Mouse (Mus musculus) adipose tissue, adult 10 weeks (tissue): ENCODE results near the gene Cited1. TPM values are rescaled to one million over a fixed set of nuclear protein-coding genes. Genes with fewer than 3 reads are reported as not detected.

Experiments
- polyA plus RNA-seq: library from polyadenylated mRNA; stranded (reverse); fragments of 350-450 nt; fragmentation: Illumina TruSeq; extraction: RNeasy Lipid Tissue Mini Kit (QIAGEN cat#74804); gene quantifications from one replicate; pipeline ENCODE4 v1.2.3, GENCODE M21; 2014; ENCODE audit warnings: low read depth, low replicate concordance

Cited1 gene
- polyA plus RNA-seq = 34.9 TPM

DNA sequence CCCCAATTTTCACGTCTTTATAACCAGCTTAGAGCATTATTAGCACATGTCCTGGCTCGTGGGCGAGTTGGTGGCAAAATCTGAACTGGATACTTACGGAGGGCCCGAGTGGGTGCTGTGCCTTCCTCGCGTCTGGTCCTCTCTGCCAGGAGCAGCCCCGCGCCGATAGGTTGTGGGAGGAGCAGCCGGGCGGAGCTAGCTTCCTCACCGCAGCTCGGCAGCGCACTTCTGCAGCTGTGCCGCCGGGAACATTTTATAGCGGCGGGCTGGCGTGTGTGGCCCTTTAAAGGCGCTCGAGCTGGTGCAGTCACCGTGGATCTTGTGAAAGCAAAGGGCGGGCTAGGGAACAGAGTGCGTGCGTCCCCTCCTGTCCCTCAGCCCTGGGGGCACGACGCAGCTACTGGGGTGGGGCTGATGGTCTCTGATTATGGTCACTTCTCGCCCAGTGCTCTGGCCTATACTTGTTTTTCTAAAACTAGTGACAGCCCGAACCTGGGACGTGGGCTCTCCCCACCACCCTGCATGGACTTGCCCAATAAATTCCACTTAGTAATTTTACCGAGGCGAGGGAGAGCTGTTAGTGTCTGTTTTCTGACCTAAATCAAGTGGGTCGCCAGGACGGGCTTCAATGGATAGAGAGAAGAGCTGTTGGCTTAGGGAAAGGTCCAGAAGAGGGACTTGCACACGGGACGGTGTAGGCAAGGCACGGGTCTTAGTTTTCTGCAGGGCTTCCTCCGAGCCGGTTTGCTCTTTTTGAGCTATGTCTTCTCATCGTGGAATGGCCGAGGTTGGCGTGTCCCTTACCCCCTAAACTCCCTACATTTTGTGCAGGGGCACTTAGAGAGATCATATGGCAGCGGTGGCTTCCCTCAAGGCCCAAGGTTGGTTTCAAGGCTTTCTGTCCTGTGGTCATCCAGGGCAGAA is at the start of gene Cited1:
Cited1 (minus strand) TSS at position 245 of the 924 bp plus-strand sequence.

Other genes with a start within 250 kb of the Cited1 start
- 31.0 TPM for gene Rtl5, start 180.9 kb downstream of the Cited1 start, polyA plus RNA-seq
- gene Pin4, start 132.7 kb downstream of the Cited1 start, polyA plus RNA-seq = 79.0 TPM
- 0.48 TPM for gene Ercc6l, start 95.1 kb downstream of the Cited1 start, polyA plus RNA-seq
- gene Rps4x, start 62.8 kb downstream of the Cited1 start, polyA plus RNA-seq = 1,532 TPM